Comparison of ENCODE assay signal across 8 mouse cellular contexts in the genomic region with DNA sequence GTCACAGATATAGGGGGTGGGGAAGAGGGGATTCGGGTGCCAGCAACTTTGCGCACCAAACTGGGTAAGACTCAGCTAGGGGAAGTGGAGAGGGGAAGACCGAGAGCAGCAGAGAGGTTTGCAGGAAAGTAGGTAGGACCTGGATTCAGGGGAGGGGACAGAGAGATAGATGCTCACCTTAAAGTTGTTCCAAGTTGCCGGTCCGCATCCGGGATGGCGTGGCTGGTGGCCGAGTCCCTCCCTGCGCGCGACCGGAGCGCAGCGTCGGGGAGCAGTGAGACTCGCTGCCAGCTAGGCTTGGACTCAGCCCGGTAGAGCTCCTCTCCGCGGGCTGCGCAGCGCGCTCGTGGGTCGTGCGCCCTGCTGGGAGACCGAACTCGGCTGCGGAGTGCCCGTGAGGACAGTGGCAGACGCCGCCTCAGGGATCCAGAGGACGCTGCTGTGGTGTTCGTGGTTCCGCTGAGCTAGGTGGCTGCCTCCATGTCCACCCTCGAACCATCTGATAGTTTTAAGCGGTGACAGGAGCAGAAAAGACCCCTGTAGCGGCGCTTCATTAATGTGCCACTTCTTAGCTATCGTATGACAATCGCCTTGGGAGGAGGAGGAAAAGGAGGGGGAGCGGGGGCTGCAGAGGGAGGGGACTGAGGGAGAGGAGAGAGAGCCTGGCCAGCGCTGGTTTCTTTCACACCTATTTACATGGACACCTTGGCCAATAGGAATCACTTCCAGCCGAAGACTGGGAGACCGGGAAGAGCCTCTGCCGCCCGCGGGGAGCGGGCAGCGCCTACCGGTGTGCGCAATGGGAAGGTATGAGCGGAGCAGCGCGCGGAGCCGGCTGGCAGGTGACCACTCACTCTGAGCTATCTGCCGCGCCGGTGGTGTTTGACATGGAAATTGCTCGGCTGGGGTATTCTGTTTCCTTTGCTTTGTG. TPM values are rescaled to one million over a fixed set of nuclear protein-coding genes. Genes with fewer than 3 reads are reported as not detected.
DNase-seq lines count a peak whose midpoint lies in the region; ATAC-seq and TF ChIP-seq lines count a peak whose summit lies in the region.
"Had no signal": no experiment of that assay in that cellular context is flagged by ENCODE, and none has a peak within 500 bp of the region (broad histone marks: within the 10 kb centered on the region; RNA-seq: fewer than 3 reads in every experiment).

A gene (minus strand): TSS at position 570 of the 931 bp plus-strand sequence.

- H3K9me3 ChIP-seq in lung, embryonic 14.5 days (ENCODE audit: low read depth, low read length): no peaks in the 10 kb centered on the region
- no peaks in the 10 kb centered on the region for H3K9me3 ChIP-seq in embryonic facial prominence, embryonic 13.5 days
- no peaks in the 10 kb centered on the region for H3K9me3 ChIP-seq in limb, embryonic 10.5 days (replicated peaks)

- no peak for ATAC-seq in lung, embryonic 14.5 days (ENCODE audit: insufficient read depth)
- ATAC-seq in embryonic facial prominence, embryonic 13.5 days (ENCODE audit: insufficient number of reproducible peaks, insufficient read depth, low FRiP score, low TSS enrichment, low read depth): no peak
- ATAC-seq: lung, postnatal 0 days had no signal

- H3K9ac ChIP-seq in lung, embryonic 14.5 days: no peak within 1 kb of the TSS
- H3K9ac ChIP-seq in embryonic facial prominence, embryonic 13.5 days: no peak within 1 kb of the TSS

- H3K4me1 ChIP-seq in lung, embryonic 14.5 days (ENCODE audit: insufficient read depth): no peaks in the 10 kb centered on the region; the same call in 1 of the 2 replicates
- H3K4me1 ChIP-seq in embryonic facial prominence, embryonic 13.5 days: peaks cover 38% of the 10 kb centered on the region
- H3K4me1 ChIP-seq in limb, embryonic 10.5 days: peaks cover 48% of the 10 kb centered on the region

- no peak within 1 kb of the TSS for H3K27ac ChIP-seq in lung, embryonic 14.5 days (ENCODE audit: low read depth)
- H3K27ac ChIP-seq in embryonic facial prominence, embryonic 13.5 days: no peak within 1 kb of the TSS
- no peak within 1 kb of the TSS for H3K27ac ChIP-seq in limb, embryonic 10.5 days

- TF ChIP-seq CTCF in lung, embryonic 14.5 days (IDR thresholded peaks at IDR 0.05; ENCODE audit: low read depth): no peak

- under 1% methylated on average over 60 of the region's 60 CpGs for WGBS in lung, embryonic 14.5 days
- under 1% methylated on average over 60 of the region's 60 CpGs for WGBS in embryonic facial prominence, embryonic 13.5 days
- WGBS in limb, embryonic 10.5 days: under 1% methylated on average over 60 of the region's 60 CpGs

- 0 out of 2 replicates have a peak within 1 kb of the TSS, but pooled peaks have one; percentile 8 for H3K4me3 ChIP-seq in lung, embryonic 14.5 days (ENCODE audit: low read depth, low read length)
- peak within 1 kb of the TSS; percentile 19 for H3K4me3 ChIP-seq in embryonic facial prominence, embryonic 13.5 days
- peak within 1 kb of the TSS; percentile 34 for H3K4me3 ChIP-seq in limb, embryonic 10.5 days

- peaks cover 100% of the 10 kb centered on the region for H3K27me3 ChIP-seq in lung, embryonic 14.5 days (ENCODE audit: insufficient read depth, low read length)
- H3K27me3 ChIP-seq in embryonic facial prominence, embryonic 13.5 days: peaks cover 98% of the 10 kb centered on the region
- peaks cover 100% of the 10 kb centered on the region for H3K27me3 ChIP-seq in limb, embryonic 10.5 days (ENCODE audit: low read depth, poor library complexity, severe bottlenecking)

- H3K36me3 ChIP-seq in lung, embryonic 14.5 days (ENCODE audit: insufficient read depth): no peaks in the 10 kb centered on the region
- H3K36me3 ChIP-seq in embryonic facial prominence, embryonic 13.5 days: no peaks in the 10 kb centered on the region
- no peaks in the 10 kb centered on the region for H3K36me3 ChIP-seq in limb, embryonic 10.5 days

- no peak within 1 kb of the TSS for H3K4me2 ChIP-seq in lung, embryonic 14.5 days
- peak within 1 kb of the TSS; percentile 37 for H3K4me2 ChIP-seq in embryonic facial prominence, embryonic 13.5 days

- DNase-seq in lung, embryonic 14.5 days: peak; percentile 27
- DNase-seq in lung, postnatal 36 days: no peak
- peak; percentile 71 for DNase-seq in limb, embryonic 10.5 days (ENCODE audit: low spot score)
- DNase-seq in thymus, postnatal 25 days: peak; percentile 54
- no peak for DNase-seq in frontal cortex, postnatal 10 days (ENCODE audit: low spot score in 2 of 2)
- no peak for DNase-seq in adipocyte (ENCODE audit: low spot score)

RNA-seq across cellular contexts. Expression of the gene that starts here (rescaled TPM):
- polyA plus RNA-seq in lung, embryonic 14.5 days (2014; fragmentation: Nextera tagmentation; extraction: Ambion mirVana): not detected in 2 replicates
- 0.08 TPM in 1 of 2 replicates, not detected in the other for polyA plus RNA-seq in embryonic facial prominence, embryonic 13.5 days (2015; fragmentation: Nextera tagmentation; extraction: Ambion mirVana)
- 0.05 and 0.08 TPM in 2 replicates for polyA plus RNA-seq in limb, embryonic 10.5 days (2016; fragmentation: Nextera tagmentation; extraction: Ambion mirVana)
- polyA plus RNA-seq: lung, postnatal 0 days had no signal

Comparison
In these comparisons a context has a peak if more than half of its experiments do, and no peak if none do; other contexts are left out.
1. Peak in DNase-seq and H3K4me3 ChIP-seq in lung, embryonic 14.5 days; RNA of the gene not detected or under 1 TPM.
2. Peak in DNase-seq and H3K4me3 ChIP-seq in limb, embryonic 10.5 days; RNA of the gene not detected or under 1 TPM.